Mouse (Mus musculus): ENCODE data around the gene Jkamp. TPM values are rescaled to one million over a fixed set of nuclear protein-coding genes. Genes with fewer than 3 reads are reported as not detected.
A peak's percentile ranks its signal among the peaks of the same experiment; 100 is the strongest.

Jkamp gene
- total RNA-seq, 2 experiments from 2014 or later: 14.9 to 16.2 TPM

DNA sequence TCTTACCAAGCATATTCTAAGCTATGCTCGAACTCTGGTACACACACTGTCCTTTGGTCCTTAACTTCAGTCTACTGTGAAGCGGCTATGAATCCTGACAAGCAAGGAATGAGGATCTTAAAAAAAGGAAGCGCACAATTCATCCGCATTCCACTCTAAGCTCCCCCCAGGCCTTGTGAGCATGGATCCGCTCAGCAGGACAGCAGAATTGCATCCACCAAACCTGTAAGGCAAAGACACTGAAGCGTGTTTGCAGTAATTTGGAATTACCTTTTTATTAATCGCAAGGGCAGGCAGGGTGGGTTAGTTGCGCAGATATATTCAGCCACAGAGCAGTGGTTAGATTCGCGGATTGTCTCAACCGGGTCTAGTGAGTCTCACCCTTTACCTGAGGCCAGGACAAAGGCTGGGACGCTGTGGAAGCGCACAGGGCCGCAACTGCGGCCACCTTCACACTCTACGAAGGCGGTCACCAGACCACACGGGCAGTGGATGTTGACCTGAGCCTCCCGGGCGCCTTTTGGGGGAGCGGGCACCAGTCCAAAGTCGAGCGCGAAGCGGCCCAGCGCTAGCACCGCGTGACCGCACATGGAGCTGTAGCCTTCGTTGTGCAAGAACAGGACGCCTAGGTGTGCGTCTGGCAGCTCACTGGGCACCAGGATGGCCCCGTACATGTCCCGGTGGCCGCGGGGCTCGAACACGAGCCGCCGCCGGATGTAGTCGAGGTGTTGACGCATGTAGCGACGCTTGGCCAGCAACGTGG is 947 bp upstream of the Jkamp start:
- no peak for DNase-seq
- intact Hi-C loops (cut with DNase I; ENCODE audit: low total_unique reads): no loop called here

DNA sequence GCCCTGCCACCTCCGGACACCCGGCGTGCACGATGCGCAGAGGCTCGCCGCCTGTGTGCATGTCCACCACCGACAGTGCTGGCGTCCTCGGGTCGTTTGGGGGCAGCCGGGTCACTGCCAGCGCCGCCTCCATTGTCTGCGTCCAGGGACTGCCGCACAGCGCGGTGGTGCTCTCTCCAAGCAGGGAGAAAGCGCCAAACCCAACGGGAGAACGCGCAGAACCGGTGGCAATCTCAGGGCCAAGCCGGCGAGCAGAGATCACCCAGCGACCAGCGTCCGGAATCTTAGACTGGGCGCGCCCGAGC is 413 bp upstream of the Jkamp start:
- DNase-seq: no peak
- intact Hi-C loops (cut with DNase I; ENCODE audit: low total_unique reads): no loop called here

DNA sequence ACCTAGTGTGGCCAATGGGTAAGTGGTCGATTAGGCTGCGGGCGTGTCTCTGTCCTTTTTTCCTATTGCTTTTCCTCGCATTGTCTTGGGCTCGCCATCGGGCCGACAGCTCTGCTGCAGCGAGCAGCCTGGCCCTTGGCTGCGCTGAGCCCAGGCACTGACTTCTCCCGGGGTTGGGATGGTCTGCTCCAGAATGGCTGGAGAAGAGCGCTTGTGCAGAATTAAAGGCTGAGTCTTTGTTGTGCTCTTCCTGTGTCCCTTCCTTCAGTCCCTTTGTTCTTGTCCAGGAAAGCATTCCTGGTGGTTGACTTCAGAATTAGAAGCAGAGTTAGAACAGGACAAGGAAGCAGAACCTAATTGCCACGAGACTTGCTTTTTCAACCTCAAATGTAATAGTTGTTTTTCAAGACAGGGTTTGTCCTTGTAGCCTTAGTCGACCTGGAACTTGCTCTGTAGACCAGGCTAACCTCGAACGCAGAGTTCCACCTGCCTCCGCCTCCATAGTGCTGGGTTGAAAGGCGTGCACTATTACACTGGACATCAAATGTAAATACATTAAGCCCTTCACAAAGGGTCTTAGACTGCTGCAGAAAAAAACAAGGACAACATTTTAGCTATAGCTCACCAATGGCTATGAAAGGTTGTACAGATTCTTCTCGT is 907 bp downstream of the Jkamp start:
- DNase-seq: no peak
- intact Hi-C loops (cut with DNase I; ENCODE audit: low total_unique reads): no loop called here

DNA sequence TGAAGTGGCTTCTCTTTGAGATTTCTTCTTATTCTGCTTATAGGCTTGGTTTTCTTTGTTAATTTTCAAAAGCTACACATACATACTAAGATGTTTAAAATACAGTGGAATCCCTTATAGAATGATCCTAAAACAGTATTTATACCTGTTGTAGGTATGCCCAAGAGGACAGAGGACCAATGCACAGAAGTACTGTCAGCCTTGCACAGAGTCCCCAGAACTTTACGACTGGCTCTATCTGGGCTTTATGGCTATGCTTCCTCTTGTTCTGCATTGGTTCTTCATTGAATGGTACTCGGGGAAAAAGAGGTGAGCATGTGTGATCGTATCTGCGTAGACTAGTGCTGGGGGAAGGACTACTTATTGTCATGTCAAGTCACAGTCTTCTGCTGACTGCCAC is 4.4 kb downstream of the Jkamp start:
- intact Hi-C loops (cut with DNase I; ENCODE audit: low total_unique reads): no loop called here
- no peak for DNase-seq

DNA sequence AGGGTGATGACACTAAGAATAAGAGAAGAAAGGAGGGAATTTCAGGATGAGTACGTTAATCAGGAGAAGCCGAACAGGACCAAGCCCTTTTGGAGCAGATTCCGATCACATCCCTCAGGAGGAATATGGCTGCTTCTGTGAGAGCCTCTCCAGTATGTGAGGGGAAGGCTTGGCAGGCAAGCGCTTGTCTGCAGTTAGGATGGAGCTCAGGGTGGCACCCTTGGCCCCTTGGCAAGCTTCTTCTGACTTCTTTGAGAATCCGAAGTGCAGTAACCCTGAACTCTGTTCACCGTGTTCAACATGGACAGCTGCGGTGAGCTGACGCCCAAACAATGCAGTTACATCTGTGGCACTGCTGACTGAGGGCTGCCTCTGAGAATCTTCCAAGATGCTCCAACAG is 11.6 kb downstream of the Jkamp start:
- intact Hi-C loops (cut with DNase I; ENCODE audit: low total_unique reads): no loop called here
- no peak for DNase-seq

- DNase-seq: no peak
- intact Hi-C loops (cut with DNase I; ENCODE audit: low total_unique reads): loop anchor here (10.0 kb wide), 1 partner anchor 132 kb away; no protein-coding TSS in a partner anchor
These were observed 17.4 kb downstream of the Jkamp start for GRCm38 (mm10) chr12:72102776-72103175.

DNA sequence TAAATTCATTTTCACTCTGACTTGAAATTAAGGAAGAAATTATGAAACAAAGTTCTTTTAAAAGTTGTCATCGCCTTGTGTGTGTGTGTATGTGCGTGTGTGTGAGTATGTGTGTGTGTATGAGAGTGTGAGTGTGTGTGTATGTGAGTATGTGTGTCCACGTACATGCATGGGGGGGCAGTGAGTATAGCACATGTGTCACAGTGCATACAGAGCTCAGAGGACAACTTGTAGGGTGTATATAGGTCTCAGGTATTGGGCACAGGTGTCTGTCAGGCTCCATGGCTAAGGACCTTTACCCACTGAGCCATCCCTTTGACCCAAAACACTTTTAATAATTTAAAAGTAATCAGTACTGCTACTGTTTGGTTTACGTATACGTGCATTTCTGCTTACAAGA is 18.6 kb downstream of the Jkamp start:
- intact Hi-C loops (cut with DNase I; ENCODE audit: low total_unique reads): loop anchor here (10.0 kb wide), 1 partner anchor 131 kb away; no protein-coding TSS in a partner anchor
- no peak for DNase-seq

DNA sequence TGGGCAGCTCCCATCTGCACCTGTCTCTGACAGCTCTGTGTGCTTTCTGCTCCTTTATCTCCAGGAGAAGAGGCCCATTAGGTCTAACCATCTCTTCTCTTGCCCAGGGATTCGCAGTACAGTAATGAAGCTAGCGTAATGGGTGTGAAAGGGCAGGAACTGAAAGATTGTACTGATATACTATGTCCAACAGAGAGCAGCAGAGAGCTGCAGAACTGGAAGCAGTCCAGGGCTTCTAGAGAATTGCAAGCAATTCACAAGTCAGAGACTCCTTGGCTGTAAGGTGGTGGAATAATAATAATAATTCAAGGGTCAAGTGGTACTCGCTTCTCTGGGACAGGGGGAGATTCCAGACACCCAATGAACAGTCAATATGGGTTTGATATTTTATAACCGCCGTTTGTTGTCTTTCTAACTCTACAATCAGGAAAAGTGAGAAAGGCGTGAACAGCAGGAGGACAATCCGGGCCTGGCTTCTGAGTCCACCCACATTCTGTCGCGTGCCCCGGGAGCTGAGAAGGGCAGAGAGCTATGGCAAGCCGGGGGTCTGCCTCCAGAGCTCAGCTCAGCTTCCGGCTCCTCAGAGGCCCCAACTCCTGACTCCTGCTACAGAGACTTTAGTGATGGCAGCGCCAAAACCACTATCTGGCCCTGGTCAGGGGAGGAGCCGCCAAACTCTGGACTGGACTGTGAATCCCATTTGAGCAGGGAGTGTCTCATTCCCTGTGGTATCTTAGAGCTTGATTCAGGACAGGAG is 19.3 kb downstream of the Jkamp start:
- peak; percentile 62 for DNase-seq
- intact Hi-C loops (cut with DNase I; ENCODE audit: low total_unique reads): loop anchor here (5.0 to 10.0 kb wide), 2 partner anchors 130 to 323 kb away; no protein-coding TSS in a partner anchor

- no peak for DNase-seq
- intact Hi-C loops (cut with DNase I; ENCODE audit: low total_unique reads): no loop called here
These were observed 29.7 kb downstream of the Jkamp start for GRCm38 (mm10) chr12:72115126-72115525.

DNA sequence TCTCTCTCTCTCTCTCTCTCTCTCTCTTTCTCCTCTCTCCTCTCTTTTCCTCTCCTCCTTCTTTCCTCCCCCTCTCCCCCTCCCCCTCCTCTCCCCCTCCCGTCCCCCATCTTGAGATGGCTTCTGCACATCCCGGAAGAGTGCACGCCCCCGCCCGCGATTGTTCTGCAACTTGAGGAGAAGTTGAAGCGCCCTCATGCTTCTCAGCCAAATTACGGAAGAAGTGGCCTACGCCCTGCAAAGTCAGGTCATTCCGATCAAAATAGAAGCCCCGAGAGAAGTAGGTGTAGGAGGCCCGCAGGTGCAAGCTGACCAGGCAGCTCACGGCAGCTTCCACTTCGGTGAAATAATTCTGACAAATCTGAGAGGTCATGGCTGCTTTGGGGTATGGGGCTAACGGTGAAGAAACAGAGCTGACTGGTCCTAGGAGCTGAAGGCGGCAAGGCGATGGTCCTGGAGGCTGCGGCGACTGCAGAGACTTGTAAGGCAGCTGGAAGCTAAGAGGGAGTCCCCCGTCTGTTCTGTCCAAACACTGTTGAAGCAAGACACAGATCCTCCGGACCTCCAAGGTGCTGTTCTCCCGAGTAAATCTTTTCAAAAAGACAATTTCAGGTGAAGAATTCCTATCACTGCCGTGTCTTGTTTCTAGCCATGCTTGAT is 30.4 kb downstream of the Jkamp start:
- intact Hi-C loops (cut with DNase I; ENCODE audit: low total_unique reads): no loop called here
- no peak for DNase-seq

DNA sequence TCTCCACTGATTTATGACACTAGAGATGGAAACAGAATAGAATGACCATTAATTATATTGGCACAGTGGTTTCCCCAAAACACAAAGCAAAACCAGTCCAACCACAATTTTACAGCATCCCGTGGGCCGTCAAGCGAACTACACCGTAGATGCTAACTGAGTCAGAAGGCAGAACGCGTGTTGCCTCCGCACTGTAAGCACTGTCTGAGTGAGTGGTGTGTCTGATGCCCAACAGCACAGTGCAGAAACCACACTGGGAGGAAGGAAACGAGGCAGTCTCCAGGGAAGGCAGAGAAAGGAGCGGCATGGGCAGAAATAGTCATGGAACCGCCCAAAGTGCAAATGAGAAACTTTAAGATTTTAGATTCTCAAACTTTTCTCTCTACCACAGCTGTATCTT is 43.8 kb downstream of the Jkamp start:
- intact Hi-C loops (cut with DNase I; ENCODE audit: low total_unique reads): no loop called here
- no peak for DNase-seq

GRCm38 (mm10) chr12:72150786-72151185 is 65.4 kb downstream of the Jkamp start:
- DNase-seq: no peak
- intact Hi-C loops (cut with DNase I; ENCODE audit: low total_unique reads): no loop called here

Small RNA genes lying within 50 kb of the gene (microRNA-seq; reads per million reads assigned to microRNA genes)
- 0 reads per million in 2 experiments for gene Gm24466

Other genes with a start within 250 kb of the Jkamp start
- under 1 TPM; 0.38 to 0.43 TPM for gene Gpr135, start 14.5 kb upstream of the Jkamp start, total RNA-seq (2021)
- gene L3hypdh, start 150 bp upstream of the Jkamp start, total RNA-seq (2021): 1 to 10 TPM; 2.7 to 3.1 TPM
- gene Ccdc175, start 99.4 kb downstream of the Jkamp start, total RNA-seq (2021): not detected